Mouse (Mus musculus) thymus, adult 2 months (tissue): ENCODE measurements around the gene Syt1.

Source experiments
- CTCF ChIP-seq: fragments of 200-500 bp; IDR thresholded peaks from 2 replicates; pipeline ENCODE4 v1.5.1; 2012; ENCODE audit warnings: mild to moderate bottlenecking, control low read depth, low read length, moderate library complexity, borderline replicate concordance; ENCODE audit not compliant: control insufficient read depth, poor library complexity, insufficient read depth; ENCODE audit errors: extremely low read depth
- POLR2A ChIP-seq: fragments of 200-500 bp; IDR thresholded peaks from 2 replicates; pipeline ENCODE4 v1.6.1; 2012; ENCODE audit warnings: mild to moderate bottlenecking, low read length, control low read depth, moderate library complexity; ENCODE audit not compliant: control insufficient read depth, poor library complexity, insufficient read depth; ENCODE audit errors: extremely low read depth

DNA sequence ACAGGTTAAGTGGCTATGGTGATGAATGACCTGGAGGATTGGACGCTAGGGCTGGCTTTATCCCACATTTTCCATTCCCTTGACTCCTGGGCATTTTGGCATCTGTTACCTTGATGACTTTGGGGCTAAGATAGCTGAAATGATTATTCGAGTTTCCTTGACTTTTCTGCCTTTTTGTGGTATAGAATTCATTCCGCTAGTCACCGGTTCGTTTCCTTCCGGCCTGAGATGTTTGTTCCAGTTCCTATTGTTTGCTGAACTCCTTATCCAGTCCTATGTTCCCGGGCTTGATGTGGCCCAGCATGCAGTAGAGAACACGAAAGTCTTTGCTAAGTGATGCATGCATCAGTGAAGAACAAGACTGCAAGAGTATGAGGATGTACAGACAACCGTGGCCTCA is 493.7 kb downstream of the Syt1 start:
- TF ChIP-seq POLR2A (no peak), CTCF (no peak)
